Mouse (Mus musculus) liver, embryonic 14.5 days (tissue): ENCODE data around the gene Ap3b1.

ENCODE experiments used
- CTCF ChIP-seq: IDR thresholded peaks from 2 replicates; pipeline ENCODE4 v1.5.1; 2016; ENCODE audit warnings: antibody characterized with exemption, low read depth, control low read depth
- EP300 ChIP-seq: IDR thresholded peaks from 2 replicates; pipeline ENCODE4 v1.6.1; 2016; ENCODE audit warnings: antibody characterized with exemption, low read depth

- TF ChIP-seq CTCF: no peak
- TF ChIP-seq EP300: no peak
Observed at GRCm38 (mm10) chr13:94447003-94447402, 88.2 kb downstream of the Ap3b1 start.
